Mouse (Mus musculus) hindbrain, embryonic 16.5 days (tissue): ENCODE results near the gene Ddx60. TPM values are rescaled to one million over a fixed set of nuclear protein-coding genes. Genes with fewer than 3 reads are reported as not detected.
"Not testable (repeated sequence)": the region's sequence is repeated elsewhere in the genome, so short reads cannot be mapped to it uniquely, and the experiment has no call there.

Experiments used
- ATAC-seq: fragments of 200-750 bp; cut with Nextera tagmentation; 2 replicates; pipeline ENCODE4 v1.8.0; 2017; ENCODE audit warnings: moderate TSS enrichment, moderate library complexity
- H3K27ac ChIP-seq: fragments of 300-500 bp; sonication (generic); 2 replicates; pipeline ENCODE4 v1.5.1; 2014; ENCODE audit warnings: low read depth, mild to moderate bottlenecking, control low read depth, low read length, moderate library complexity
- H3K27me3 ChIP-seq: fragments of 300-500 bp; sonication (generic); replicated peaks from 2 replicates; pipeline ENCODE4 v1.6.1; 2014; ENCODE audit warnings: low read length; ENCODE audit not compliant: control insufficient read depth, insufficient read depth
- H3K36me3 ChIP-seq: fragments of 300-500 bp; sonication (generic); 2 replicates; pipeline ENCODE4 v1.6.1; 2014; ENCODE audit warnings: mild to moderate bottlenecking, low read length, moderate library complexity, mixed read lengths; ENCODE audit not compliant: control insufficient read depth, insufficient read depth
- H3K4me1 ChIP-seq: fragments of 300-500 bp; sonication (generic); 2 replicates; pipeline ENCODE4 v1.6.1; 2014; ENCODE audit warnings: low read depth, low read length; ENCODE audit not compliant: control insufficient read depth, insufficient read depth
- H3K4me2 ChIP-seq: fragments of 300-500 bp; sonication (generic); 2 replicates; pipeline ENCODE4 v1.6.1; 2014; ENCODE audit warnings: mild to moderate bottlenecking, low read length, control low read depth, moderate library complexity
- H3K4me3 ChIP-seq: fragments of 300-500 bp; sonication (generic); 2 replicates; pipeline ENCODE4 v1.5.1; 2014; ENCODE audit warnings: mild to moderate bottlenecking, low read length, control low read depth, moderate library complexity
- H3K9ac ChIP-seq: fragments of 300-500 bp; sonication (generic); 2 replicates; pipeline ENCODE4 v1.6.1; 2014; ENCODE audit warnings: low read depth, mild to moderate bottlenecking, control low read depth, low read length, moderate library complexity
- H3K9me3 ChIP-seq: fragments of 300-500 bp; sonication (generic); 2 replicates; pipeline ENCODE4 v1.6.1; 2014; ENCODE audit warnings: mild to moderate bottlenecking, low read length, moderate library complexity; ENCODE audit not compliant: control insufficient read depth
- WGBS: fragments of 180-500 bp; shearing (Covaris S2); extraction: QIAGEN DNeasy Blood & Tissue Kit; methylation state at CpG from one replicate; pipeline ENCODE4 v1.1.7; 2014; 5-methylcytosine and 5-hydroxymethylcytosine counted together
- polyA plus RNA-seq: library from polyadenylated mRNA; unstranded; fragments of >200 nt; fragmentation: Nextera tagmentation; extraction: Ambion mirVana; gene quantifications from 2 replicates; pipeline ENCODE4 v1.2.1, GENCODE M21; 2015

The Ddx60 gene
- polyA plus RNA-seq, 1 experiment from 2014 or later, result 0.28 TPM

DNA sequence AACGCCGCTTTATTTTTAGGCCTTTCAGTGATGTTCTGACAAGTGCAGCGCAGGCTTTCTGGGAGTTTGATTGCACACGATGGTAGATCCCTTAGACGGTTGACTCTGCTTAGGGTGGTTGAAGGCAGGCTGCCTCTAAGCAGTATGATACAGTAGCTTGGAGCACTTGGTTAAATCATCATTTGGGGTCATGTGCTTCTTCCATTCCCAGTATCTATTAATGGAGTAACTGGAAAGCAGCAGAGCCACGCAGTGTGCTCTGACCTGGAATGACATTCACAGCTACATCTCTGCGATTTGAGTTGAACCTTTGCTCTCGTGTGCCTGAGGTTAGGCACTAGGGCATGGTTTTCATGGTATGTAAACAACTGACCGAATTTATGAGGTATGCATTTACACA, 13.9 kb upstream of the Ddx60 start:
- H3K27ac ChIP-seq, result no peak overlapping the region
- H3K9me3 ChIP-seq, result no peaks in the 10 kb centered on the region
- WGBS, result 85% methylated on average over 9 of the region's 9 CpGs
- no peak for ATAC-seq
- H3K27me3 ChIP-seq, result no peaks in the 10 kb centered on the region
- no peaks in the 10 kb centered on the region for H3K4me1 ChIP-seq
- H3K9ac ChIP-seq, result no peak overlapping the region
- H3K4me3 ChIP-seq, result no peak overlapping the region
- H3K4me2 ChIP-seq, result no peak overlapping the region
- no peaks in the 10 kb centered on the region for H3K36me3 ChIP-seq

DNA sequence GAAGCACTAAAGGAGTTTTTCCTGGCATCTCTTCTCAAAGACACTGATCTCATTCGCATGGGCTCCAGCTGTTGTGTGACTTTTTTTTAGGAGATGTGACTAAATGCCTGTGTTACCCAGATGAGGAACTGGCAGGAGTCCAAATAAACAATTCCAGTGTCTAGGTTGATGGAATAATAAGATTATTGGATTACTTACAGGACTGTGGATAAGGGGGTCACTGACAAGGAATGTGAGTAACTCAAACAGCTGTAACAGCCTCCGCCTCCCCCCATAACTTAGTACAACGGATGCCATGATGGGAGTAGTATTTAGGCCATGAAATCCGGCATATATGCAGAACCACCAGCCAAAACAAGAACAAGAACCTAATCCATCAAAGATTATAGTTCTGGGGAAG, 10.6 kb upstream of the Ddx60 start:
- ATAC-seq, result no peak
- Histone ChIP-seq H3K4me1 (no peaks in the 10 kb centered on the region), H3K36me3 (no peaks in the 10 kb centered on the region), H3K27me3 (no peaks in the 10 kb centered on the region), H3K27ac (no peak overlapping the region), H3K9ac (no peak overlapping the region), H3K9me3 (no peaks in the 10 kb centered on the region), H3K4me2 (no peak overlapping the region), H3K4me3 (no peak overlapping the region)
- WGBS, result 86% methylated on average over 4 of the region's 4 CpGs

DNA sequence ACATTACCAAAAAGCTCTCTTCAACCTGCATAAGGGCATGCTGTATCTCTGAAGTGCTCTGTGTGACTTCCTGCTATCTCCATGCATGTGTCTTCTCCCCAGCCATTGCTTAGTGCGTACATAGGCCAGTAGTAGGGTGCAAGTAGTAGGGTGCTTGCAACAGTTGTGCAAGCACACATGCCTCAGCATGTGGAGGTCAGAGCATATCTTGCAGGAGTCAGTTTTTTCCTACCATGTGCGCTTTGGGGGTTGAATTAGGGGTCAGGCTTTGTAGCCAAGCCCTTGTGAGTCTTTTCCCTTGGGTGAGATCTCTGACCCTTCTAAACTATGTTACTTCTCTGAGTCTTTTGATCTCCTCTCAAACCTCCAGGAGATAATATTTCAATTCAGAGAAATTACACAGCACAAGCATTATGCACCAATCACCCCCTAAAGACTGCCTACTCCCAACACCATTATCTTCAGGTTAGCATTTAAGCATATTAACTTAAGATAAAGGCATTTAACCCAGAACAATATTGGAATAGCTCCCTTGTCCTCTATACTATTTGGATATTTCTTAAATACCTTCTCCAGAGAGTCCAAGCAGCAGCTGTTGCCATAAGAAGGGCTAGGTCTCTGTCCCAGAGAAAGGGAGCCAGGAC, 8.6 kb upstream of the Ddx60 start:
- H3K9ac ChIP-seq, result no peak overlapping the region
- no peaks in the 10 kb centered on the region for H3K9me3 ChIP-seq
- H3K27me3 ChIP-seq, result no peaks in the 10 kb centered on the region
- no peak overlapping the region for H3K27ac ChIP-seq
- no peak overlapping the region for H3K4me3 ChIP-seq
- WGBS, result 88% methylated on average over 2 of the region's 2 CpGs
- no peaks in the 10 kb centered on the region for H3K36me3 ChIP-seq
- ATAC-seq, result no peak
- no peaks in the 10 kb centered on the region for H3K4me1 ChIP-seq
- no peak overlapping the region for H3K4me2 ChIP-seq

DNA sequence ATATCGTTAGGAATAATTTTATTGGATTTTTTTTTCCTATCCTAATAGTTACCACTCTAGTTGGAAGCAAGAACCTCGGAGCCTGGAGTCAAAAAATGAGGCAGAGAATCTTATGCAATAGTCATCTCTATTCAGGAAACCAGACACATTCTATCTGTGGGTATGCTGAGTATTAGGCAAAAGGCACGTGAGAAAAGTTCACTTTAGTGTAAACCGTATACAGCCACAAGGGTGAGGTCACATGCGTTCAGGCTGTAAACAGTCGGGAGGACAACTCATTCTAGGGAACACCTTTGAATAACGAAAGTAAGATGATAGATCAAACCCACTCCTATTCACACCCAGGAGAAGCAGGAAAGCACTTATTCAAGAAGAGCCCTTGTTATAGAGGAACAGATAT, 7.5 kb upstream of the Ddx60 start:
- Histone ChIP-seq H3K27ac (no peak overlapping the region), H3K9ac (no peak overlapping the region), H3K9me3 (no peaks in the 10 kb centered on the region), H3K4me2 (no peak overlapping the region), H3K4me3 (no peak overlapping the region), H3K36me3 (no peaks in the 10 kb centered on the region), H3K27me3 (no peaks in the 10 kb centered on the region), H3K4me1 (no peaks in the 10 kb centered on the region)
- WGBS, result 87% methylated on average over 7 of the region's 7 CpGs
- ATAC-seq, result no peak

DNA sequence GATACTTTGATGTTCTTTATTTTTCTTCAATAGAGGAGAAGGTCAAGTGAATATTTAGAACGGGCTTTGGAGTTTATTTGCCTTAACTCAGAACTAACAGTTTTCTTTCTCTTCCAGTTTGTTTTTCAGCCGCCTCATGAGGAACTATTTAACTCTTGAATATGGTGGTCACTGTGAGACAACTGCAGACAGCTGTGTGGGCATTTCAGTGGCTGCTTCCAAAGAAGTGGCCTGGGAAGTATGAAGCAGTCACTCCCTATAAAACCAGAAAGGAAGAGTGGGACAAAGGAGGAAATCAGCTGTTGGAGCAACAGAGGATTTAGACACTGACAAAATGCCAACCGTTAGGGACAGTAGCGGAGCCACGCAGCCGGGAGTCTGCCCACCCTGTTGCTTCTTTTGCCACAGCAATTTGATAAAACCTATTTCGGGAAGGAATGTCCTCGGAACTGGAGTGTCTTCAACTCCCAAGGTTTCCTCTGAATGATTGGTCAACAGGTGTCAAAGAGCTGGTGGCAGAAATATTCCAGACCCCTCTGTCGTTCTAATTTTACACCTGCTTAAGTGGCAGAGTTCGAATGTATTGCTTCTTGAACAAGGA, 6.3 kb upstream of the Ddx60 start:
- ATAC-seq, result no peak
- Histone ChIP-seq H3K4me2 (no peak overlapping the region), H3K27me3 (no peaks in the 10 kb centered on the region), H3K9me3 (no peaks in the 10 kb centered on the region), H3K4me3 (no peak overlapping the region), H3K4me1 (no peaks in the 10 kb centered on the region), H3K27ac (no peak overlapping the region), H3K9ac (no peak overlapping the region), H3K36me3 (no peaks in the 10 kb centered on the region)
- WGBS, result 85% methylated on average over 10 of the region's 10 CpGs

DNA sequence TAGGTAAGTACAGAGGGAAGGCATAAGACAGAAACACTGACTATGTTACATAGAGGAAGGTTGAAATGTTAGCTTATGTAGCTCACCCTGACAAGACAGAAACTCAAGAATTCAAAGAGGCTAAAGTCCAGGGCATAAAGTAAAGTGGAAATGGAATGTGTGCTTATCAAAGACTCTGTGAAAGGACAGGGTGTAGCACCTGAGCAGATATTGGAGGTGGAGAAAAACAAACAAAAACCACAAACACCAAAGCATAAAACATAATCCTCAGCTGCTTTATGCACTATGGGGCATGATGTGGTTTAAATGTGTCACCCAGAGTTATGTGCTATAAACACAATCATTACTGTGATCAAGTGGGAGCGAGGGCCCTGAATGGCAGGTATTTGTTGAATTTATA, 3.4 kb upstream of the Ddx60 start:
- H3K4me2 ChIP-seq, result no peak overlapping the region
- no peak overlapping the region for H3K4me3 ChIP-seq
- H3K27me3 ChIP-seq, result no peaks in the 10 kb centered on the region
- ATAC-seq, result no peak
- no peaks in the 10 kb centered on the region for H3K36me3 ChIP-seq
- 100% methylated on average over 1 of the region's 1 CpGs for WGBS
- no peaks in the 10 kb centered on the region for H3K9me3 ChIP-seq
- H3K9ac ChIP-seq, result no peak overlapping the region
- H3K27ac ChIP-seq, result no peak overlapping the region
- peaks cover 5% of the 10 kb centered on the region; the same call in 1 of the 2 replicates for H3K4me1 ChIP-seq

DNA sequence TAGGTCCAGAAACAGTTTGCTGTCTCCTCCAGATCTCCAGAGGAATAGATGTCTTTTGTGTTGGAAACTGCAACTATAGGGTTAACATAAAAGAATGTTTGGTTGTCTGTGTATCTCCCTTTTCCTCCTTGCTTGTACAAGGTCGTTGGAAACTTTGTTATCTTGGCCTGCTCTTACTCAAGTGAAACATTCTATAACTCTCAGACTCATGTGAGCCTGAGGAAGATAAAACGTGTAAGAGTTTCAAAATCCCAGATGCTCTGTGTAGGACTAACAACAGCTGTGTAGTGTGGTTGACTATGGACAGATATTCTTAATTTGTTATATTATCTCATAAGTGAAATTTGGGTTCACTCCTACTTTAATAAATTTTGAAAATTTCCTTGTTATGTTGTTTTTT, 5.4 kb downstream of the Ddx60 start:
- Histone ChIP-seq H3K9ac (no peak overlapping the region), H3K4me2 (no peak overlapping the region), H3K9me3 (no peaks in the 10 kb centered on the region), H3K4me1 (peaks cover 1% of the 10 kb centered on the region; the same call in 1 of the 2 replicates), H3K4me3 (no peak overlapping the region), H3K27me3 (no peaks in the 10 kb centered on the region), H3K36me3 (no peaks in the 10 kb centered on the region), H3K27ac (no peak overlapping the region)
- no peak for ATAC-seq
- WGBS, result 43% methylated on average over 2 of the region's 2 CpGs

DNA sequence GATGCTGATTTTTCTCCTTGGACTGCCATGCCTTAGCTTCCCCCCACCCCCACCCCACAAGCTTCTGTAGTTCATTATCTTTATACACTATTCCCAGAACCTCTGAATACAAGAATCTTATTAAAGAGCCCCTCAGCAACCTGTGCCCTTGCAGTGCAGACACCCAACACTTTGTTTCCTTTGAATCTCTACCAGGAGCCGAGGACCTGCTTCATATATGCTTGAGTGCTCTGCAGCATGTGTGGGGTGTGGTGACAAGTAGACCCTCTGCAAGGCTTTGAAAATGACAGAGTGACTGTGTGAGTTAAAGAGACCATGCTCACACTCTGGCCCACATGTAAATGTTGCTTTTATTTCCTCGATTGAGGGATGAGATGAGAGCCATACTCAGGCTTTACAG, 9.7 kb downstream of the Ddx60 start:
- WGBS, result 69% methylated on average over 2 of the region's 2 CpGs

DNA sequence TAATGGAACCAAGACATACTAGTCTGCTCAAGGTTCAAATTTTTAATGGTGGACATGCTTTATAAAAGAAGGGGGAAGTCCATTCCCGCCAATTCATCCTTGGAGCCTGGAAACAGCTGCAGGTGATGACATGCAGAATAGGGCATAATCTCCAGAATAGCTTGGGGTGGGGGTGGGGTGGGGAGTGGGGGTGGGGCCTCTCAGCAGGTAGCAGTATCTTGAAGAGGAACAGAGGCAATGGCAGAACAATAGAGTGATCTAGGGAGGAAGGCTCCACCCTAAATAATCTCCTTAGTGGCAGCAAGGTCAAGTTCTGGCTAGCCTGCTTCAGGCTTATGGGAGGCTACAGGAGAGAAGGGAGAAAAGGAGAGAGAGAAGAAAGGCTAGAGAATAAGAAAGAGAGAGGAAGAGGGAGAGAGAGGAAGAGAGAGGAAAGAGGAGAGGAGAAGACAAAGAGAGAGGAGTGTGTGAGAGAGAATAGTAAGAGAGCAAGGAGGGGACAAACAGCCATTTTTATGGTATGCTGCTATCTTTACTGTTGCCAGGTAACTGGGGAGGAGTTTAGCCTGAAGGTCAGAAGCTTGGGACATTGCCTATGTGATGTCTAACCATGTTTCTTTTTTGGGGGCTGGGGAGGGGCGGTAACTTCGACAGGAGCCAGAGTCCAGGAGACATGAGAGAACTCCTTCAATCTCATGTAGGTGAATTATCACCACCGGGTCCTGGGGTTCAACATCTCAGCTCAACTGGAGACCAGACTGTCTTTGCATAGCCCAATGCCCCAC, 36.9 kb downstream of the Ddx60 start:
- ATAC-seq, result not testable (repeated sequence)

More for the DNA sequence above, 9.7 kb downstream of the Ddx60 start:
- Histone ChIP-seq H3K27ac (no peak overlapping the region), H3K9me3 (no peaks in the 10 kb centered on the region), H3K4me2 (no peak overlapping the region), H3K4me1 (no peaks in the 10 kb centered on the region), H3K4me3 (no peak overlapping the region), H3K9ac (no peak overlapping the region), H3K27me3 (no peaks in the 10 kb centered on the region), H3K36me3 (no peaks in the 10 kb centered on the region)
- ATAC-seq, result no peak

More for the DNA sequence above, 36.9 kb downstream of the Ddx60 start:
- not testable (repeated sequence) for H3K4me2 ChIP-seq, H3K4me3 ChIP-seq, H3K4me1 ChIP-seq, H3K36me3 ChIP-seq, H3K9ac ChIP-seq, H3K27ac ChIP-seq, H3K9me3 ChIP-seq, H3K27me3 ChIP-seq
- 86% methylated on average over 4 of the region's 4 CpGs for WGBS
